Mouse (Mus musculus) bone marrow, adult 2 months (tissue): ENCODE measurements at regions not wholly inside any gene's neighbourhood (a gene's known extent, or its start where the extent isn't known, plus 50 kb on each side); places are given as distances from the start of the nearest gene placed in this dataset.

Experiments used
- CTCF ChIP-seq: fragments of 200-500 bp; IDR thresholded peaks from 2 replicates; pipeline ENCODE4 v1.5.1; 2011; ENCODE audit warnings: low read length, control low read depth; ENCODE audit not compliant: control insufficient read depth, insufficient read depth
- POLR2A ChIP-seq: fragments of 200-500 bp; IDR thresholded peaks from 2 replicates; pipeline ENCODE4 v1.6.1; 2011; ENCODE audit warnings: low read depth, mild to moderate bottlenecking, control low read depth, low read length, borderline replicate concordance; ENCODE audit not compliant: control insufficient read depth

DNA sequence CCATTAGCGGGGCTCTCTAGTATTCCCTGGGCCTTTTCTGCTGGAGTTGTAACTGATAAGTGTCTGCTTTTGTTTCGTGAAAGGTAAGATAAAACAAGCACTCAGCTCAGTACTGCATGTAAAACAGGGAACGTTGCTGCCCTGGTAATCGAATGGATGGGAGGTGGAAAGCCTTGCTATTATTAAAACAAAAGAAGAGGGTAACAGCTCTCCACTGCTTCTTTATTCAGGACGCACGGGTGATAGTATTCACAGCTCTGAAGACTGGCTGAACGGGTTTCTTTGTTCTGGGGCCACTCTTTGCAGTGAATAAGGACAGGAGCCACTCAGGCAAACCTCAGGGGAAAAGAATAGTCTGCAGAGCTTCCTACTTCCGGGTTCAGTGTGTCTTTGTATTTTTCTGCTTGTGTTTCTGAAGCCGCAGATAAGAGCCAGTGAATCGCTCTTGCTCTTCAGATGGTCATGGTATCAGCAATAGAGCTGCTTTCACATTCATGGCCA, 185.6 kb upstream of the Auts2 start:
- TF ChIP-seq CTCF, result no peak
- no peak for TF ChIP-seq POLR2A
